Mouse (Mus musculus) cerebellum, adult 2 months (tissue): ENCODE results near the gene Tef.

Source experiments
- CTCF ChIP-seq: fragments of 200-500 bp; IDR thresholded peaks from 2 replicates; pipeline ENCODE4 v1.5.1; 2011; ENCODE audit warnings: low read depth, mild to moderate bottlenecking, control low read depth, low read length, moderate library complexity, borderline replicate concordance; ENCODE audit not compliant: insufficient read depth
- POLR2A ChIP-seq: fragments of 200-500 bp; IDR thresholded peaks from 2 replicates; pipeline ENCODE4 v1.6.1; 2011; ENCODE audit warnings: low read length, control low read depth, borderline replicate concordance; ENCODE audit not compliant: insufficient read depth

GRCm38 (mm10) chr15:81761381-81761780 lies 40.8 kb upstream of the Tef start:
- TF ChIP-seq POLR2A (no peak), CTCF (no peak)
